Mouse (Mus musculus) erythroblast, embryonic 14.5 days (primary cell): Measurements from ENCODE around the gene Grk3.

ENCODE experiments used
- GATA1 ChIP-seq: IDR thresholded peaks from 2 replicates; pipeline ENCODE4 v1.6.1; 2012; ENCODE audit warnings: low read length, inconsistent platforms, mixed read lengths
- TAL1 ChIP-seq: IDR thresholded peaks from 3 replicates; pipeline ENCODE4 v1.6.1; 2012; ENCODE audit warnings: low read length, inconsistent platforms, mixed read lengths

DNA sequence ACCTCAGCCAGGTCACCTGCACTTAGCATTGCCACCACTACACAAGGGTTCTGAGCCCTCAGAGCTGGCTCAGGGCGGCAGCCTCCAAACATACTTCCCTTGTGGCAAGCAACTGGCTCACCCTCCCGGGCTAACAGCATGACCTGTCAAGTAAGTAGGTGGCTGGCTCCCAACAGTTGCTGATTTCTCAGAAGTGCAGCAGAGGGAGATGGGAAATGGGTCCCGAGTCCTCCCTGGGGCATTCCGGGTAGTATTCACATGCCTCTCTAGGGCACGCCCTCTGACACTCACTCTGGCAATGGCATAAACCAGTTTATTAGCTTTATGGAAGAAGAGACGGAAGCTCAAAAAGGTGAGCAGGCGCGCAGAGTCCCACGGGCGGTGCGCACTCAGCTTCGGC is 74.6 kb downstream of the Grk3 start:
- TF ChIP-seq TAL1 (no peak), GATA1 (no peak)
